Mouse (Mus musculus): ENCODE measurements at regions not wholly inside any gene's neighbourhood (a gene's known extent, or its start where the extent isn't known, plus 50 kb on each side); places are given as distances from the start of the nearest gene placed in this dataset.
A peak's percentile ranks its signal among the peaks of the same experiment; 100 is the strongest.

DNA sequence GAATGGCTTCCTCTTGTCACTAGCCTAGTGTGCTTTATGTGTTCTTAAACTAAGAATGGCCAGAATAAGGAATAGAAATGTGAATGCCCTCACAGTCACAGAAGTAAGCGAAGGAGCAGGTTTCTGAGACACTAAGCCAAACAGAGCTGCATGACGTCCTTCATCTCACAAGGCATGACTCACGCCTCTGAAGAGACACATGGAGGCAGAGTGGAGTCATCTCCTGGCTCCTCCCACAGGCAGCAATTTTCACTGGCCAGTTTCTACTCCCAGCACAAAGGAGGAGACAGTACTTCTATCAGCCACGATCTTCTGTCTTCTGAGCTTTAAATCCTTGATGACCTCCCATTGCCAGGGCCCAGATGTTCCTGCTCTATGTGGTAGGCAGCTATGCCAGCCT lies 291.3 kb upstream of the Rnf32 start:
- no peak for DNase-seq (ENCODE audit: low spot score)

DNA sequence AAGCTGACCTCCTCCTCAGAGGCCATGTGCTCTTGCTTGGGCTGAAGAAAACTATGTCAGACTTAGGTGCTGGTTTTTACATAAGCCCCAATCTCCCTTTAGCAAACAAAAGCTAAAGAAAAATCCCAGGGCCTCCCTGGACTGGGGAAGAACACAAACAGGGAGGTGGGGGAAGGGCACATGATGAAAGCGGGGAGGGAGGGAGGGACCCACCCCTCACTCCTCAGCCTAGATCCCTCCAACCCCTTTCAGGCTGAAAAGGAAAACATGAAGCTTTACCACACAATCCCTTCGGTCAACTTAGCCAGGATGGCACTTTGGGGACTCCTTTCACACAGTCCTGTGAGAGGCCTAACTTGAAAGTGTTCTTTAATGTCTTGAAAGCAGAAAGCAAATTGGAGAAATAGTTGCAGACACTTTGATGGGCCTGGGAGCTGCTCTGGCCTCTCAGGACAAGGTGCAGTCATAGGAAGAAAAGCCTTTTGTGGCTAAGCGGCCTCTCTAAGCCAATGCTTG lies 291.9 kb upstream of the Rnf32 start:
- DNase-seq (ENCODE audit: low spot score), result no peak

DNA sequence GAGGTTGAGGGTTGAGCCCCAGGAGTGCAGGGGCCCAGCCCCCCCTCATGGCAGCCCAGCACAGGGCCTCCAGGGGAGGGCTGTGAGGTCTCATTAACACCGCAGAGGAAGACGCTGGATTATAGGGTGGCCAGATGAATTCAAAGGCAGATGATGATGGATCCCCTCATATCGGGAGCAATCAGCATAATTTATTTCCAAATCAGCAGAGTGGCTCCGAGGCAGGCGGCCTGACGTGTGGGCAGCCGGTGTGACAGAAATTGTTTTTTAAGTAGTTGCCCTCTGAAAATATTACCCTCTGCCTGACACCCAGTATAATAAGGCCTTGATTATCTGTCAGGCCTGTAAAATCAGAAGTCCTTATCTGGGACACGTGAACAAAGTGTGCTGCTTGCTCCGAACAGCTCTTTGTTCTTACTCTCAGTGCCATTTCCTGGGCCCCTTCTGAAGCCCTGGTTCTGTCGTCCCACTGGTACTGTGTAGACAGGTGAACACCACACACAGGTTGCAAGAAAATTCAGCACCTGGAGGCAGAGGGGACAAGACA lies 303.0 kb upstream of the Rnf32 start:
- no peak for DNase-seq (ENCODE audit: low spot score)

DNA sequence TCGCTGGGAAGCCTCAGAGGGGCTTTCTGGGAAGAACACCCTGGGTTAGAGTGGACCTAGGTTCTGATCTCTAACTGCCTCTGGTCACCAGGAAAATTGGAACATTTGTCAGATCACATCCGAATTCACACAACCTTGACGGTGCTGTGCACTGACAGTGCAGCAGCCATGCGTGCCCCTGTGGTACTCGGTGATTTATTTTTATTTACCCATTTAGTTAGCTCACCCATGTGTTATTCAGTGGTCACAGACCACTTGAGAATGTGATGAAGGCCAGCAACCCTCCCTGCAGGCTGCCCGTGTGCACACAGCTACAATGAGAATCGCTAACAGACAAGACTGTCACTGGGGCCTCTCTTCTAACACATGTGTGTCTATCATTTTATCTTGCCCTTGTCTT lies 303.8 kb upstream of the Rnf32 start:
- no peak for DNase-seq (ENCODE audit: low spot score)

DNA sequence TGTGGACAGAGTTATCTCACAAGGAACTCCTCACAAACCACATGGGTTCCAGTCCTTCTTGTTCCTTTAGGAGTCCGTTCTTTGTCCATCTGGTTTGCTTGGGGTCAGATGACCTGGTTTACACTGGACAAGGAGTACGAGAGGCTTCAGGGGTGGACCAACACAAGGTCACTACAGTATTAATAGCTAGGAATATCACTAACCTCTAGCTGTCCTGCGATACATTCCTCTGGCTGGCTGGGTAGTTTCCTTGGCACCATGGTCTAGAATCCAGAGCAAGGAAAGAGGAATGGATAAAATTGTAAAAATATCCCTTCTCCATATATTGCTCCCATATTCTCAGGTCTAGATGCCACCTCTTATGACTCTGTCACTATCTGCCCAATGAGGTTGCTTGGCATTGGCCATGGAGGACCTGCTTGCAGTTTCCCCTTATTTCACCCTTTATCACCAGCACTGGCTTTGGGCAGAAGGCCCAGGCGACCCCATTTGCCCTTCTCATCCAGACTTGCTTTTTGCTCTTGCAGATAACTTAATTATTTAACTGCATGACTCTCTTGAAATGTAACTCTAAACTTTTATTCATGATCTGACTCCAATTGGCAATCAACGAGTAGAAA lies 310.9 kb upstream of the Rnf32 start:
- no peak for DNase-seq (ENCODE audit: low spot score)

DNA sequence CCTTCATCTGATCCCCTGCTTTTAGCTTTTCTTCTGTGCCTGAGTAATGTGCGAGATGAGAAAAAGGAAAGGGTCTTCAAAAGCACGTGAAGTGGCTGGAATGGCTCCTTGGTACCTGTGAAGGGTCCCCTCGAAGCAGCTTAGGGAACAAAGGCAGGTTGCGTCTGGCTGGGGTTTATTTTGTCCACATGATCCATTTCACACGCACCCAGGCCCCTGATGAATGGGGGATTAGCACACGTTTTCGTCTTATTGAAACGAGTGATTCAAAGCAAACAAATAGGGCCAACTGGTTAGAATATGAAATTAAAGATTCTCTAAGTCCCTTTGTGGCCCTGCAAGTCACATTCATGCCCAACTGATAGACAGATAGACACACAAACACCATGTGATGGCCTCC lies 319.6 kb upstream of the Rnf32 start:
- DNase-seq (ENCODE audit: low spot score), result no peak

DNA sequence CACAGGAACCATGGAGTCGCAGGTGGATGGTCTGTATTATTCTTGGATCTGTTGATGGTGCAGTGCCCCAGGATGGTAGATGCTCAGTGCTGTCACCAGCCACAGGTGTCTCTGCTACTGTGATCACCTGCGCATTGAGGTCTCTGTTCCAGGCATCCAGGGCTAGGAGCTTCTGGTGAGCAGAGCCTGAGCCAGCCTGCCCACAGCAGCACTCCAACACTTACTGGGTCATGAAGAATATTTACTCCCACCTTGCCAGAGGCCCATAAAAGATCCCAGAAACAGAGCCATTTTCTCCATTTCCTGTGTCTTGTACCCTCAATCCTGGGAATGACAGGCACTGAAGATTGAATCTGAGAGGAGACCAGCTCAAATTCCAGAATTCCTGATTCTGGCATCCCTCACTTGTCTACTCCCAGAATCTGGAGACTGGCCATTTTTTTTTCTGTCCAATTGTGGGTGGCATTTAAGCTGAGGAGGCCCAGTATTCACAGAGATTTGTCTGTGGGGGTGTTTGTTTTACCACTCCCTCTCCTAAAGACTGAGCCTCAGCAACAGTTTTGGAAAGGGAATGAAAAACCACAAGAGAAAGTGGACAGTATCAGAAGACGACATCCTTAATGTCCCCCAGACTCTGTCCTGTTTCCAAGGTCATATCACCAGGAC lies 322.1 kb upstream of the Rnf32 start:
- DNase-seq (ENCODE audit: low spot score), result no peak

DNA sequence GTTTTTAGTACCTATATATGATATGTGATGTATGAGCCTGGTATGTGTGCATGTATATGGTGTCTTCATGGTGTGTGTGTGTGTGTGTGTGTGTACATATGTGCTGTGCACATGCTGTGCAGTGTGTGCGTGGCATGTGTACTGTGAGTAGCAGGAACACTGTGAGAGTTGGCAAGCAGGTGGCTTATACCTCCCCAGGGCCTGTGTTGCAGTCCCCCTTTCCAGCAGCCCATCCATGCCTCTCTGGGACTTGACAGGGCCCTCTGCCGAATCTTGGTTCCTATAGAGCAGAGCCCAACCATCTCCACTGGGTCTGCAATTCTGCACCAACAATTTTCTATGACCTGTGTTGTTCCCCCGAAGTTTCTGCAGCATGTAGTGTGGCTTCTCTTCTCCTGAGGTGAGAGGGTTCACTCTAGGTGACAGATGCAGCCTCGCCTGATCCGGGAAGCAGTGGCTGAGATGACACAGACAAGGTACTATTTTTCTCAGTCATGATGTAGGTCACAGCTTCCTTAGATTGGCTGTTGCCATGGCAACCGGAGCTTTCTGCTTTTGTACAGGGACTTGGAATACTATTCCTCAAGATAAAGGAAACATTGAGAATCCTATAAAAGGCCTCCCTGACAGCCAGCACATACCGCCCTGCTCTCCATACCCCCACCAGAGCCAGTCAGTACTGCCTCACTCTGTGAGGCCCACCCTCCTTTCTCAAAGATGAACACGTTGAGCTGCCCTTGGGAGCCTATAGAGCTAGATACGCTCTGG lies 336.0 kb upstream of the Rnf32 start:
- DNase-seq (ENCODE audit: low spot score), result peak; percentile 81

DNA sequence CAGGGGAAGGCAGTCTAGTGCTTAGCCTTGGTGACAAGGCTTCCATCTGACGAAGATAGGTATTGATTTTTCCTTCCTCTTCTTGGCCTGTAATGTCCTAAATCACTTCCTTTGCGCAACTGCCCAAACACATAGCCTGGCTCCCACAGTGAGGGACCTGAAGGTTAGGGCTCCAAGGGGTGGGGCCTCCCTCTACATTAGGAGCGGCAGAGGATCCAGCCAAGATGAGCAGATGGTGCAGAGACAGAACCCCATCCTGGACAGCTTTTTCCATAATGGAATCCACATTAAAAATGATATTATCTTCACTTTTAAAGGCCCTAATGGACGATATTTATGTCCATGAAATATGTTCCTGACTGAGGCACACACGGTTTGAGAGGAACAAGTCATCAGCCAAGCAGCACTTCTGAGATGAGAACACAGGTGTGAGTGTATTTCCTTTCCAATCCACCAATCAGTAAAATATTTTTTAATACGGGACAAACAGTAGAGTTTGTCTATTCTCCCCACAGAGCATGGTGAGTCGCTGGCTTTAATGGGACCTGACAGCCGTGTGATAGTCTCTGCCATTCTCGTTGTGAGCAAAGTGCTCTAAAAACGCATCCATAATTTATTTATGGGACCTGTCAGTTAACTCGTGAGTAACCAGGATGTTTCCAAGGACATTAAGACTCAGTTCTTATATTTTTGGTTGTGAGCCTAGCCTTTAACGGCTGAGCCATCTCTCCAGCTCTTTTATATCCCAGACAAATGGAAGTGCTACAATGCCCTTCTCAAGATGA lies 357.5 kb upstream of the Rnf32 start:
- DNase-seq (ENCODE audit: low spot score), result no peak

DNA sequence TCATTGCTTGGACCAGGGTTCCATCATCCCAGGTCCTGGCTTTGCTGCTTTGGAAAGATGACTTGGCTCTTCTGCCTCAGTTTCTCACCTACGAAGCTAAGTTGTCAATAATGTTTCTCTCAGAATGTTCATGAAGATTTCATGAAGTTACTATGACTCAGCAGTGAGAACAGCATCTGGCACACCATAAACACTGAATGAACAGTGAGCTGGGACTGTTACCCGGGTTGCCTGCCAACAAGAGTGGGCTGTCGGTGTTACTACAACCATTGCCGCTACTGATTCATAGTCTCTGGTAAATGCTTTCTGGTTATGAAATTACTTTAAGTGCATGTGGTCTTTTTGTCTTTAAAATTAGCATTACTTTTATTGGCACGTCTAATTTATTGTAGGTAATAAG lies 352.0 kb upstream of the Shh start:
- peak; percentile 48 for DNase-seq (ENCODE audit: low spot score)

DNA sequence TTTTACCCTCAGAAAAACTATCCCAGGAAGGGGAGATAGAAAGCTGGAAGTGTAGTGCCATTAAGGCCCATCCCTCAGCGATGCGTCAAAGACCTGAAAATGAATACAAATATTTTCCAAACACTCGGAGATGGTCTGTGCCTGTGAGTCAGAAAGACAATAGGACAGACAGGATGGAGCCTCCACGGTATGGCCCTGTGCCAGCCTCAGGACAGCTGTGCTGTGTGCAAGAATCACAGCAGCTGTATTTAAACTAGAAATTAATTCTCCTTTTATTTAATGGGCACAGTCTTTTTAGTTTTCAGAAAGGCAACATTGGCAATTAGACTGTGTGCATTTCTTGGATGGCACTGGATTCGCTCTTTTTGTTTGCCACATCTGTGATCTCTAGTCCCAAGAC lies 340.9 kb upstream of the Shh start:
- no peak for DNase-seq (ENCODE audit: low spot score)

DNA sequence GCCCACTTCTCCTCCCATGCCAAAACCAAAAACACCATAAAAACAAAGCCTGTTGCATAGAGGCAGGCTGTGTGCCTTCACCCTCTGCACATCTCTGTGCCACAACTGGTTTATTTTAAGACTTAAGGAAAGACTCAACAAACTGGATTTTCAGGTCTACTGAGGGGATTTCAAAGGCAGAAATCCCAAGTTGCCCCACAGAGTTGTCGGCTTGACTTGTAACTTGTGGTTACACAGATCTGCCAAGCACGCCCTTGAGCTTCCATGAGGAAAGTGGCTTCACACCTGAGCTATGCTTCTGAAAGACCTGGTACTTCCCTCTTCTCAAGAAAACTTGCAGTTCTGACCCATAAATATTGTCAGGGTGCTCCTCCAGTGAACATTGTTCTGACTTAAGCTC lies 332.4 kb upstream of the Shh start:
- DNase-seq (ENCODE audit: low spot score), result no peak

DNA sequence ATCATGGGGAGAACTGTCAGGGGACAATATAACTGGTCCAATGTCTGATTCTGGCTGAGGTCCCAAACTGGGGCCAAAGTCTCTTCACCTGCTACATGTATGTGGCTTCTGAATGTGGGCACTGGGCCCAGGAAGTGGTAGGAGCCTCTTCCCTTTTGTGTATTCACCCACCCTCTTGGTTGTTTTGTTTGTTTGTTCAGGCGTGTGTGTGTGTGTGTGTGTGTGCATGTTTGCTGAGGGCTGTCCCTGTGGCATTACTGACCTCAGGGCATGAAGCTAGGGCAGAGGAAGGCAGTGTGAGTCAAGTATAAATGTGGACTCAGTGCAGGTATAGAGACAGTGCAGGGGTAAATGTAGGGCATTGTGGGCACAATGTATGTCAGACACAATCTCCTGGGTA lies 331.3 kb upstream of the Shh start:
- no peak for DNase-seq (ENCODE audit: low spot score)

DNA sequence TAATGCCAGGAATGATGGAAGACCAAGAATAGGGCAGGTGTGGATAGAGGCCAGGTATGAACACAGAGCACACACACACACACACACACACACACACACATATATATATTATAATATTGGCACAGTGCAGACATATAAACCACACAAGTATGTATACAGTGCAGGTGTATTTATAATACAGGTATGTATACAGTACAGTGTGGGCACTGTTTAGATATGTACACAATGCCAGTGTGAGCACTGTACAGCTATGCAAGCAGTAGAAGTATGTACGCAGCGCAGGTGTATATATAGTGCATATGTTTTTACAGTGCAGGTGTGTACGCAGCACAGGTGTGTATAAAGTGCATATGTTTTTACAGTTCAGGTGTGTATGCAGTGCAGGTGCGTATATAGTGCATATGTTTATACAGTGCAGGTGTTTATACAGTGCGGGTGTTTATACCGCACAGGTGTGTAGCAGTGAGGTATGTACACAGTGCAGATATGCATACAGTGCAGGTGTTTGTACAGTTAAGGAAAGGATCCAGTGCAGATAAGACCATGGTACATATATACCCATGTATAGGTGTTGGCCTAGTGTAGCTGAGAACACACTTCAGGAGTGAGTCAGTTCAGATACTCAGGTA lies 328.2 kb upstream of the Shh start:
- DNase-seq (ENCODE audit: low spot score), result no peak

DNA sequence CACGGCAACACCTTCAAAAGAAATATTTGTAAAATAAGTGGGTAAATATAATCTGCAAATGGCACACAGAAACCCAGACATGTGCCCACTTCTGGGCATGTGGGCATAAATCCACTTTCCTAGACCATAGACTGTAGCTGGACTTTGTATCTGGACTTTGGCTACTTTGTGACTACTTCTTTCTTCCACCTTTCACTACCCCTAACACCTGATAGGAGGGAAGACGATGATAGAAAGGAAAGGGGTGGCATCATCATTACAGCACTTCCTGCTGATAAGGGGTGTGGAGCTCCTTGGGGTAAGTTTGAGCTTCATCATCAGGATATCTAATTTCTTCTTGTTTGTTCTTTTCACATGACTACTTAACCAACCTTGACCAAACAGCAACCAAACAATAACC lies 326.7 kb upstream of the Shh start:
- no peak for DNase-seq (ENCODE audit: low spot score)

DNA sequence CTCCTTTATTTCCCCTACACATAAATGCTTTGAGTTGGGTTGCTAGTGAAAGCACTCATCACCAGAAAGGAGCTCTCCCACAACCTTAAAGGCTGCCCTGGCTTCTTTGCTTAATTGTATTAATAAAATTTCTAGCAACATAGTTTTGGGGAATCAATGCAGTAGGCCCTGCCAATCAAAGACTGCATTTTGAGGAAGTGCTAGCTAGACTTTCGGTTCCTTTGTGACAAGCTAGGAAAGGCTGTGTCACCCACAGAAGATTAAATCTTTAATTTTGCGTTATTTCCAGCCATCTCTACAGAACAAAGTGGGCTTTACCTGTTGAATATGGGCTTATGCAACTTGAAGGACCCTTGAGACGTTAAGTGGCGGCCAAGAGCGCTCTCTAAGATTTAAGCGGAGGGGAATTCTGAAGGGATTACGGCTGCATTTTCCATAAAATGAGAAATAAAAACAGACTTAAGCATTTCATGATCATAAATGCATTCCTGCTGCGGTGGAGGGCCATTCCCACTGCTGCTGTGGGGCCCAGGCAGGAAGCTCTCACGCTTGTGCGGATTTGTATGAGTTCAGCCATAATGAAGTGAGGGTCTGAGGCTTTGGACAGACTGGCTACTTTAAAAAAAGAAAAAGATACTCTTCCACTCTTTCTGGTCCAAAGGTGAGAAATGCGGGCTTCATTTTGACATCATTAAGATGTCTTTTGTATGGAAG lies 318.4 kb upstream of the Shh start:
- no peak for DNase-seq (ENCODE audit: low spot score)

DNA sequence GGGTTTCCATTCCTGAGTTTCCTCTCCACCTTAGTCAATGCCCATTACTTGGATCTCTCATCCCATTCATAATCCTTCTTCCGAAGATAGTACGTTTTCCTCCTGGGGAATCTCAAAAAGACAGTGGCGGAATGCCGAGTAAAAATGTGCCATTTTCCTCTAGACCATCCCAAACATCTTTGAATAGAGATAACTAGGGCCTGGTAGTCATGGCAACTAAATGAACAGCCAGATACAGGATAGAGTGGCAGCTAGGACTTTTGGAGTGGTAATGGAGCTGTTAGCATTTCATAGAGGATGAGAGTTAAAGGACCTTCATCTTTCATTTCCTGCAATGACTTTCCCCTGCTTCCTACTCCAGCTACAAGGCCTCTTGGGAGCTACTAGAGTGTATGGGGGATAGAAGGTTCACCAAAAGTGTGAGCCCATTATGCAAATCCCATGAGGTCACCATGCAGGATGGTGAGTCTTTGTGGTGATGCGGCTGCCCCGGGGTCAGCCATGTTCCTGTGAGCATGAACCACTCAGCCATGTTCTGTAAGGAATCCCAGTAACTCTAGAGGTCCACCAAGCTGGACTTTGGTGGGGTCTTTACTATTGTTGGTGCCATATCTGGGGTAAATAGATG lies 317.4 kb upstream of the Shh start:
- DNase-seq (ENCODE audit: low spot score), result no peak

DNA sequence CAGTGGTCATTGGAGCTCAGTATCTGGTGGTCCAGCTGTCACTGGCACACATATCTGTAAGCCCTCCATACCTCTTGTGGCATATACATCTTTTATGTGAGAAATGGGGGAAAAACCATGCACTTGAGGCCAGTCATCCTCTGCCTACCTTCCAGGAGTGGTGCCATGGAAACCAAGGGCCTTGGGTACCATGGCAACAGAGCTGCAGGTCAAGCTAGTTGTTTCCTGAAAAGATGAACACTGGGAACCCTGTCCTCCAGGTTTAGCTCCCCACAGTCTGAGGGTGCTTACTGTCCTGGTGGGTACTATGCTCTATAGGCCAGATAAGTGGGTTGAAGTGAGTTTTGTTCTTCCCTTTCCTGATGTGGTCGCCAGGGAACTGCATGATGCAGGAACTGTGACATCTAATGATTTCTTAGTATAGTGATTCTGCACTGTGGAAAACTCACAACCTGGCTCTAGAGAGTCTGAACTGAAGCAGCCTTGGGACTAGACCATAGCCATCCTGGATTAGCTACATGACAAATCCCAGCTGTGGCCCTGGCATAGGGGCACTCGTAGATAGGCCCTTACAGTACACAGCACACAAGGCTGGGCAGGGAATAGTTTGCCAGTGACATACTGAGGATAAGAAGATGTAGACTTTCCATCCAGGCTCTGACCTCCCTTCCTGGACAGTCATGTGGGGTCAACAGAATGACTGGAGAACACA lies 308.7 kb upstream of the Shh start:
- no peak for DNase-seq (ENCODE audit: low spot score)

DNA sequence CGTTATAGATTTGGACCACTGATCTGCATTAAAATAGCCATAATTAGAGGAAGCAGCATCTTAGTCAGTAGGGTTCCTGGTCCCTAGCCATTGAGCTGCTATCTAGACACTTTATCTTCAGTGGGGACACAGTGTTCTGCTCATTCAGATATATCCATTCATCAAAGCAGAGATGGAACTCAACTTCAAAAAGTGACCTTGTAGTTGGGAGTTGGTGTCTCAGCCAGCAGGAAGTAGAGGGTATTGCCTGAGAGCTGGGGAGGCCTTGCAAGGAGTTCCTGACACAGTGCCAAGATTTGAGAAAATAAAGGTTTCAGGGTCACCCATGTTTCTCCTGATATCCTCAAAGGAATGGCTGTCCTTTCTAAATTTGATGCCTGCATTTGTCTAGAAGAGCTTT lies 304.7 kb upstream of the Shh start:
- no peak for DNase-seq (ENCODE audit: low spot score)

All from left cerebral cortex, adult 11 months (tissue).